Mouse (Mus musculus): ENCODE measurements at regions not wholly inside any gene's neighbourhood (a gene's known extent, or its start where the extent isn't known, plus 50 kb on each side); places are given as distances from the start of the nearest gene placed in this dataset.
"Not testable (repeated sequence)": the region's sequence is repeated elsewhere in the genome, so short reads cannot be mapped to it uniquely, and the experiment has no call there.

GRCm38 (mm10) chr2:16811401-16812281, 455.5 kb downstream of the Plxdc2 start:
- DNase-seq (ENCODE audit: low spot score), result not testable (repeated sequence)

GRCm38 (mm10) chr2:16820442-16820841, 464.3 kb downstream of the Plxdc2 start:
- no peak for DNase-seq (ENCODE audit: low spot score)

GRCm38 (mm10) chr2:16824681-16825230, 468.7 kb downstream of the Plxdc2 start:
- no peak for DNase-seq (ENCODE audit: low spot score)

- DNase-seq (ENCODE audit: low spot score), result no peak
These were observed 471.2 kb downstream of the Plxdc2 start for GRCm38 (mm10) chr2:16827266-16827665.

- no peak for DNase-seq (ENCODE audit: low spot score)
These were observed 479.9 kb downstream of the Plxdc2 start for GRCm38 (mm10) chr2:16835960-16836359.

GRCm38 (mm10) chr2:16838718-16839117, 482.6 kb downstream of the Plxdc2 start:
- DNase-seq (ENCODE audit: low spot score), result no peak

GRCm38 (mm10) chr2:16849916-16850315, 493.8 kb downstream of the Plxdc2 start:
- peak; percentile 6 for DNase-seq (ENCODE audit: low spot score)

GRCm38 (mm10) chr2:16860056-16860455, 504.0 kb downstream of the Plxdc2 start:
- DNase-seq (ENCODE audit: low spot score), result no peak

GRCm38 (mm10) chr2:16866163-16866852, 510.2 kb downstream of the Plxdc2 start:
- no peak for DNase-seq (ENCODE audit: low spot score)

GRCm38 (mm10) chr2:16892381-16892780, 536.3 kb downstream of the Plxdc2 start:
- DNase-seq (ENCODE audit: low spot score), result not testable (repeated sequence)

GRCm38 (mm10) chr2:16909246-16910038, 553.3 kb downstream of the Plxdc2 start:
- no peak for DNase-seq (ENCODE audit: low spot score)

- DNase-seq (ENCODE audit: low spot score), result no peak
These were observed 558.5 kb downstream of the Plxdc2 start for GRCm38 (mm10) chr2:16914633-16915032.

- DNase-seq (ENCODE audit: low spot score), result no peak
These were observed 573.9 kb downstream of the Plxdc2 start for GRCm38 (mm10) chr2:16929974-16930373.

GRCm38 (mm10) chr2:16959432-16959831, 603.3 kb downstream of the Plxdc2 start:
- DNase-seq (ENCODE audit: low spot score), result no peak

- DNase-seq (ENCODE audit: low spot score), result no peak
These were observed 621.3 kb downstream of the Plxdc2 start for GRCm38 (mm10) chr2:16977380-16977779.

GRCm38 (mm10) chr2:16982823-16983222, 626.7 kb downstream of the Plxdc2 start:
- DNase-seq (ENCODE audit: low spot score), result no peak

GRCm38 (mm10) chr2:16983583-16984221, 627.6 kb downstream of the Plxdc2 start:
- no peak for DNase-seq (ENCODE audit: low spot score)
